Mouse (Mus musculus) myocyte (in vitro differentiated cells): ENCODE data around the gene Eml1. TPM values are rescaled to one million over a fixed set of nuclear protein-coding genes. Genes with fewer than 3 reads are reported as not detected.
"Not testable (repeated sequence)": the region's sequence is repeated elsewhere in the genome, so short reads cannot be mapped to it uniquely, and the experiment has no call there.

Source experiments
- H3K27me3 ChIP-seq: one replicate; pipeline ENCODE4 v1.6.1; 2011; ENCODE audit not compliant: control insufficient read depth, insufficient read depth, insufficient read length
- H3K36me3 ChIP-seq: one replicate; pipeline ENCODE4 v1.6.1; 2011; ENCODE audit not compliant: control insufficient read depth, insufficient read depth
- H3K4me2 ChIP-seq: one replicate; pipeline ENCODE4 v1.6.1; 2011; ENCODE audit warnings: low read depth, control low read depth
- H3K4me3 ChIP-seq: one replicate; pipeline ENCODE4 v1.5.1; 2011; ENCODE audit warnings: mild to moderate bottlenecking, control low read depth, moderate library complexity
- H3K79me2 ChIP-seq: one replicate; pipeline ENCODE4 v1.6.1; 2011; ENCODE audit not compliant: control insufficient read depth, insufficient read depth
- H3ac ChIP-seq: one replicate; pipeline ENCODE4 v1.6.1; 2011; ENCODE audit not compliant: control insufficient read depth, insufficient read length
- CEBPB ChIP-seq: IDR thresholded peaks from 2 replicates; pipeline ENCODE4 v1.6.1; 2011; ENCODE audit warnings: mild to moderate bottlenecking, moderate library complexity; ENCODE audit not compliant: poor library complexity, insufficient read depth, severe bottlenecking
- E2F4 ChIP-seq: IDR thresholded peaks from one replicate; pipeline ENCODE4 v1.6.1; 2011; ENCODE audit warnings: mild to moderate bottlenecking, control low read depth, moderate library complexity; ENCODE audit not compliant: insufficient read depth
- MAX ChIP-seq: IDR thresholded peaks from one replicate; pipeline ENCODE4 v1.6.1; 2011; ENCODE audit warnings: low read depth, mild to moderate bottlenecking, control low read depth
- MYOD1 ChIP-seq, 3 experiments: IDR thresholded peaks; one replicate each; pipeline ENCODE4 v1.6.1; 2011; ENCODE audit warnings: control low read depth in 2 of 3, low read depth in 2 of 3, mild to moderate bottlenecking in 2 of 3, moderate library complexity in 1 of 3; ENCODE audit not compliant: insufficient read length in 2 of 3, control insufficient read depth in 1 of 3
- MYOG ChIP-seq, 3 experiments: IDR thresholded peaks; one replicate each; pipeline ENCODE4 v1.6.1; 2011; ENCODE audit warnings: control low read depth in 2 of 3, low read depth in 2 of 3, mild to moderate bottlenecking in 2 of 3; ENCODE audit not compliant: insufficient read length in 2 of 3, control insufficient read depth in 1 of 3, insufficient read depth in 1 of 3
- POLR2A ChIP-seq: IDR thresholded peaks from one replicate; pipeline ENCODE4 v1.6.1; 2011; ENCODE audit warnings: low read depth, mild to moderate bottlenecking, control low read depth, moderate library complexity; ENCODE audit not compliant: insufficient read length
- POLR2AphosphoS2 ChIP-seq: IDR thresholded peaks from one replicate; pipeline ENCODE4 v1.6.1; 2011; ENCODE audit warnings: low read depth, control low read depth; ENCODE audit not compliant: insufficient read length
- REST ChIP-seq: IDR thresholded peaks from one replicate; pipeline ENCODE4 v1.6.1; 2011; ENCODE audit warnings: mild to moderate bottlenecking, control low read depth, moderate library complexity; ENCODE audit not compliant: insufficient read depth, insufficient read length
- SRF ChIP-seq: IDR thresholded peaks from one replicate; pipeline ENCODE4 v1.6.1; 2011; ENCODE audit warnings: low read depth; ENCODE audit not compliant: control insufficient read depth, insufficient read length
- TCF12 ChIP-seq: IDR thresholded peaks from one replicate; pipeline ENCODE4 v1.6.1; 2011; ENCODE audit warnings: mild to moderate bottlenecking, control low read depth; ENCODE audit not compliant: poor library complexity, insufficient read depth, severe bottlenecking
- TCF3 ChIP-seq: IDR thresholded peaks from one replicate; pipeline ENCODE4 v1.6.1; 2011; ENCODE audit warnings: low read depth, control low read depth; ENCODE audit not compliant: insufficient read length
- USF1 ChIP-seq: IDR thresholded peaks from one replicate; pipeline ENCODE4 v1.6.1; 2011; ENCODE audit warnings: low read depth, mild to moderate bottlenecking, control low read depth, moderate library complexity
- polyA plus RNA-seq: library from polyadenylated mRNA; unstranded; fragments of >200 nt; fragmentation: generic; extraction: Trizol; gene quantifications from one replicate; pipeline ENCODE4 v1.2.1, GENCODE M21; 2012; ENCODE audit warnings: missing spikeins

Gene Eml1
- polyA plus RNA-seq, 1 experiment = 33.4 TPM

DNA sequence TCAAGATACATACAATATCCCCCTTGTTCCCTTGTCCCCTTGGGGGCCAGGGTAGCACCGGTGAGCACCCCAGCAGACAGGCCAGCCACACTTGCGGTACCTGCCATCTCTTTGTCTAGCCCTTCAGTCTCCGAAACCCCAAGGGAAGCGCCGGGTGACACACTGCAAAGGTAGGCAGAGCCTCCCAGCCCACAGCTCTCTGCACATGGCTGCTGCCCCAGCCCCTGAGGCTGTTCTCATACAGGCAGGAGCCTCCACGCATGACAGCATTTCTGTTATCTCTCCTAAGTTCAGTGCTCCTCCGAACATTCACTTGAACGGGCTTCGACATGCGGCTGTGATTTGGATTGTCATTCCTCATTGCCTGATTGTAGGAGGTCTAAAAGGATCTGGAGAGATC lies 132.3 kb downstream of the Eml1 start:
- no peak overlapping the region for H3K4me3 ChIP-seq
- H3ac ChIP-seq = no peak overlapping the region
- H3K27me3 ChIP-seq = no peaks in the 10 kb centered on the region
- no peaks in the 10 kb centered on the region for H3K36me3 ChIP-seq
- no peak overlapping the region for H3K4me2 ChIP-seq
- no peaks in the 10 kb centered on the region for H3K79me2 ChIP-seq
- TF ChIP-seq CEBPB = no peak
- no peak for TF ChIP-seq MYOD1 (IDR thresholded peaks at IDR 0.05; ENCODE audit: control insufficient read depth in 1 of 3, insufficient read length in 2 of 3, low read depth in 2 of 3)
- TF ChIP-seq TCF12 = no peak
- TF ChIP-seq USF1 = no peak
- TF ChIP-seq REST = no peak
- no peak for TF ChIP-seq MAX
- no peak for TF ChIP-seq MYOG (IDR thresholded peaks at IDR 0.05; ENCODE audit: control insufficient read depth in 1 of 3, insufficient read depth in 1 of 3, insufficient read length in 2 of 3, low read depth in 2 of 3)
- no peak for TF ChIP-seq TCF3
- no peak for TF ChIP-seq POLR2A
- TF ChIP-seq SRF = no peak
- no peak for TF ChIP-seq E2F4
- no peak for TF ChIP-seq POLR2AphosphoS2

DNA sequence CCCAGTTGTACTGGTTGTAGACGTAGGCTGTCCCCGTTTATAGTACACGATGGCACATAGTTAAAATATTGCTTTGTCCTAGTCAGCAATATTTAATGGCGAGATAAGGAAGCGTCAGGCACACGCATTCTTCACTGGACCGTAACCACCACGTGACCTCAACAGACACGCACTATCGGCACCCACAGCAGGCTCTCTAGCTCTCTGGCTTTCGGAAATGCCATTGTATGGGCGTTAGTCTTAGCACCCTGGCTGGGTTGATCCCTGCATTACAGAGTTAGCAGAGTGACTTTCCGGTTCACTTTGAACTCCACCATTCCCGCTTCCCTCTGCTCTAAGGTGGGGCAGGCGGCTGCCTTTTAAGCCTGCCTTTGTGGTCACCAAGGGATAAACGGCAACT lies 132.8 kb downstream of the Eml1 start:
- Histone ChIP-seq H3ac (no peak overlapping the region), H3K4me2 (no peak overlapping the region), H3K36me3 (no peaks in the 10 kb centered on the region), H3K4me3 (no peak overlapping the region), H3K79me2 (no peaks in the 10 kb centered on the region), H3K27me3 (no peaks in the 10 kb centered on the region)
- TF ChIP-seq SRF = no peak
- no peak for TF ChIP-seq POLR2A
- TF ChIP-seq MYOG (IDR thresholded peaks at IDR 0.05; ENCODE audit: control insufficient read depth in 1 of 3, insufficient read depth in 1 of 3, insufficient read length in 2 of 3, low read depth in 2 of 3) = no peak
- TF ChIP-seq POLR2AphosphoS2 = no peak
- TF ChIP-seq E2F4 = no peak
- no peak for TF ChIP-seq MAX
- no peak for TF ChIP-seq REST
- no peak for TF ChIP-seq USF1
- no peak for TF ChIP-seq TCF12
- no peak for TF ChIP-seq CEBPB
- no peak for TF ChIP-seq MYOD1 (IDR thresholded peaks at IDR 0.05; ENCODE audit: control insufficient read depth in 1 of 3, insufficient read length in 2 of 3, low read depth in 2 of 3)
- TF ChIP-seq TCF3 = no peak

GRCm38 (mm10) chr12:108505846-108506245 lies 135.1 kb downstream of the Eml1 start:
- Histone ChIP-seq H3K4me3 (no peak overlapping the region), H3K36me3 (no peaks in the 10 kb centered on the region), H3K27me3 (no peaks in the 10 kb centered on the region), H3ac (no peak overlapping the region), H3K79me2 (no peaks in the 10 kb centered on the region), H3K4me2 (no peak overlapping the region)
- no peak for TF ChIP-seq USF1
- no peak for TF ChIP-seq POLR2A
- no peak for TF ChIP-seq SRF
- TF ChIP-seq TCF12 = no peak

GRCm38 (mm10) chr12:108507046-108507445 lies 136.3 kb downstream of the Eml1 start:
- not testable (repeated sequence) for H3K4me3 ChIP-seq

DNA sequence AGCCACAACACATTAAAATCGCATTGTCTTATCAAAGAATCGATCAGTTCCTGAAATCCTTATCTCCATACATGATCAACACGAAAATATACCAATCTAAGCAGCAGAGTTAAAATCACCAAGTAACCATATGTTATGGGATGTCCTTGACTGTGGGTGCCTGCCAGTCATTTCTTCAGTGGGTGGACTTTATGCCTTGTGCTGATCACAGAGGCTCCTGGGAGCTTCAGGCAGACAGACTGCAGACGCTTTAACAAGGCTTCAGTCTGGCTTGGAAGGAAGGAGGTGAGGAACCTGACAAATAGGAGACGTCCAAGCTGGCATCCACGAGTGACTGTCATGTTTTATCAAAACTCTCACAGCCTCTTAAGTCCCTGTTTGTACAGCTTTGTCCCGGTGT lies 139.8 kb downstream of the Eml1 start:
- no peak for TF ChIP-seq MYOD1 (IDR thresholded peaks at IDR 0.05; ENCODE audit: control insufficient read depth in 1 of 3, insufficient read length in 2 of 3, low read depth in 2 of 3)
- no peaks in the 10 kb centered on the region for H3K36me3 ChIP-seq
- no peak overlapping the region for H3K4me3 ChIP-seq
- H3ac ChIP-seq = no peak overlapping the region
- no peak overlapping the region for H3K4me2 ChIP-seq
- H3K79me2 ChIP-seq = no peaks in the 10 kb centered on the region
- H3K27me3 ChIP-seq = no peaks in the 10 kb centered on the region

More at GRCm38 (mm10) chr12:108507046-108507445, 136.3 kb downstream of the Eml1 start:
- H3K4me2 ChIP-seq, H3K27me3 ChIP-seq, H3ac ChIP-seq, H3K36me3 ChIP-seq, H3K79me2 ChIP-seq: not testable (repeated sequence)

GRCm38 (mm10) chr12:108511009-108511408 lies 140.3 kb downstream of the Eml1 start:
- no peaks in the 10 kb centered on the region for H3K79me2 ChIP-seq
- no peaks in the 10 kb centered on the region for H3K27me3 ChIP-seq
- no peak overlapping the region for H3K4me3 ChIP-seq
- H3K4me2 ChIP-seq = no peak overlapping the region
- no peak for TF ChIP-seq CEBPB
- TF ChIP-seq MYOD1 (IDR thresholded peaks at IDR 0.05; ENCODE audit: control insufficient read depth in 1 of 3, insufficient read length in 2 of 3, low read depth in 2 of 3) = no peak
- no peak for TF ChIP-seq SRF
- no peak for TF ChIP-seq POLR2AphosphoS2
- no peak for TF ChIP-seq E2F4
- TF ChIP-seq USF1 = no peak
- no peak for TF ChIP-seq TCF3
- TF ChIP-seq MYOG (IDR thresholded peaks at IDR 0.05; ENCODE audit: control insufficient read depth in 1 of 3, insufficient read depth in 1 of 3, insufficient read length in 2 of 3, low read depth in 2 of 3) = no peak
- no peak for TF ChIP-seq MAX
- no peak for TF ChIP-seq TCF12
- TF ChIP-seq REST = no peak
- no peak for TF ChIP-seq POLR2A
- H3ac ChIP-seq = no peak overlapping the region
- no peaks in the 10 kb centered on the region for H3K36me3 ChIP-seq
